25 mouse cellular contexts compared by ENCODE assay signal in the genomic region with DNA sequence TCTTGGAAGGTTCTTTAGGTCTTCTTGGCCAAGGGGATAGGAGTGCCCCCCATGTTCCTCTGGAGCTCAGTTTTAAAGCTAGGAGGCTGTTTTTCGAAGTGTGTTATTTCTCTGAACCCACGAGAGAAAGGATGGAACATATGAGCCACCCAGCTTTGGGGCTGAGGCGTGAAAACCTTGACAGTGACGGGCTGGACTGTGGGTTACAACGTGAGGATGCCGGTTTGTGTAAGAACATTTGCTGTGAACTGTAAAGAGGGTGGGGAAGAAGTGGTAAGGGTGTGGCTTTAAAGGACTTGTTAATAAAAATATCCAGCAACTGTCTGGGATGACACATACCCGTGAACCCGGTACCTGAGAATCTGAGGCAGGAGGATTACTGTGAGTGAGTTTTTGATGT. TPM values are rescaled to one million over a fixed set of nuclear protein-coding genes. Genes with fewer than 3 reads are reported as not detected.
"Had no signal": no experiment of that assay in that cellular context is flagged by ENCODE, and none has a peak within 500 bp of the region (broad histone marks: within the 10 kb centered on the region; RNA-seq: fewer than 3 reads in every experiment).

No protein-coding gene starts in this region.

- H3K9ac ChIP-seq: limb, embryonic 12.5 days; limb, embryonic 15.5 days; liver, embryonic 14.5 days; liver, postnatal 0 days; lung, embryonic 14.5 days; midbrain, embryonic 13.5 days; neural tube, embryonic 12.5 days; neural tube, embryonic 15.5 days had no signal

- H3K36me3 ChIP-seq: limb, embryonic 12.5 days; limb, embryonic 15.5 days; midbrain, embryonic 10.5 days; midbrain, embryonic 13.5 days; neural tube, embryonic 12.5 days; neural tube, embryonic 15.5 days had no signal

- DNase-seq: kidney, adult 9 months; kidney, postnatal 25 days; layer of hippocampus, postnatal 36 days; left cerebral cortex, postnatal 4 days; liver, postnatal 0 days; lung, embryonic 14.5 days; right cerebral cortex, adult 18-20 months; right cerebral cortex, postnatal 14 days; right cerebral cortex, postnatal 4 days; thymus, adult 18-20 months; thymus, postnatal 36 days had no signal

- H3K4me1 ChIP-seq: limb, embryonic 12.5 days; limb, embryonic 15.5 days; megakaryocyte, embryonic 14.5 days; midbrain, embryonic 10.5 days; midbrain, embryonic 13.5 days; neural tube, embryonic 12.5 days; neural tube, embryonic 15.5 days had no signal

- H3K4me2 ChIP-seq: limb, embryonic 12.5 days; limb, embryonic 15.5 days; liver, embryonic 11.5 days; lung, embryonic 14.5 days; midbrain, embryonic 13.5 days; neural tube, embryonic 12.5 days; neural tube, embryonic 15.5 days had no signal

- H3K27ac ChIP-seq: left cerebral cortex, adult 2 months; limb, embryonic 12.5 days; limb, embryonic 15.5 days; liver, embryonic 14.5 days; midbrain, embryonic 10.5 days; midbrain, embryonic 13.5 days; neural tube, embryonic 12.5 days; neural tube, embryonic 15.5 days had no signal

- ATAC-seq: liver, postnatal 0 days; lung, postnatal 0 days; midbrain, embryonic 13.5 days; midbrain, embryonic 16.5 days had no signal

- H3K27me3 ChIP-seq: limb, embryonic 12.5 days; limb, embryonic 15.5 days; midbrain, embryonic 13.5 days; neural tube, embryonic 12.5 days; neural tube, embryonic 15.5 days had no signal

- H3K9me3 ChIP-seq: limb, embryonic 12.5 days; limb, embryonic 15.5 days; megakaryocyte, embryonic 14.5 days; midbrain, embryonic 10.5 days; midbrain, embryonic 13.5 days; neural tube, embryonic 12.5 days; neural tube, embryonic 15.5 days had no signal

- H3K4me3 ChIP-seq: left cerebral cortex, adult 2 months; limb, embryonic 12.5 days; limb, embryonic 15.5 days; megakaryocyte, embryonic 14.5 days; midbrain, embryonic 10.5 days; midbrain, embryonic 13.5 days; myocyte; neural tube, embryonic 12.5 days; neural tube, embryonic 15.5 days had no signal

RNA-seq across cellular contexts. Expression of gene Ntn1, which starts 41.7 kb away (rescaled TPM):
- total RNA-seq: monocyte, adult 5-6 weeks had no signal
